Mouse (Mus musculus): ENCODE measurements around the gene Ins2. TPM values are rescaled to one million over a fixed set of nuclear protein-coding genes. Genes with fewer than 3 reads are reported as not detected.

Ins2 gene
- polyA plus RNA-seq, 1 experiment from 2014 or later, result 1.7 TPM

GRCm38 (mm10) chr7:142666659-142667058 is 76.5 kb downstream of the Ins2 start, which contains the start of gene Igf2:
TSS of gene Igf2 (minus strand) at chr7:142666816.
- no peak for TF ChIP-seq CTCF (IDR thresholded peaks at IDR 0.05; ENCODE audit: low read depth)
- TF ChIP-seq EP300 (optimal IDR thresholded peaks at IDR 0.05), result no peak
- peaks cover 13% of the 10 kb centered on the region; the same call in 1 of the 2 replicates for H3K27me3 ChIP-seq (ENCODE audit: control insufficient read depth, insufficient read depth, low read length)
- H3K9me3 ChIP-seq (ENCODE audit: control insufficient read depth, low read length), result peaks cover 13% of the 10 kb centered on the region
- no peak for ATAC-seq (ENCODE audit: low FRiP score, low TSS enrichment)
- DNase-seq (ENCODE audit: low spot score), result no peak
- H3K4me1 ChIP-seq (replicated peaks; ENCODE audit: control insufficient read depth, insufficient read depth), result no peaks in the 10 kb centered on the region
- no peak within 1 kb of the TSS for H3K27ac ChIP-seq (replicated peaks)
- WGBS, result 63% methylated on average over 2 of the region's 2 CpGs
- H3K4me2 ChIP-seq (replicated peaks; ENCODE audit: low read depth), result no peak within 1 kb of the TSS
- no peak within 1 kb of the TSS for H3K4me3 ChIP-seq (ENCODE audit: low read depth, low read length)
- H3K9ac ChIP-seq (ENCODE audit: low read length), result no peak within 1 kb of the TSS
- H3K36me3 ChIP-seq (ENCODE audit: control insufficient read depth, insufficient read depth, low read length), result no peaks in the 10 kb centered on the region

GRCm38 (mm10) chr7:142666109-142666508 is 77.1 kb downstream of the Ins2 start:
- no peaks in the 10 kb centered on the region for H3K4me1 ChIP-seq (replicated peaks; ENCODE audit: control insufficient read depth, insufficient read depth)
- DNase-seq (ENCODE audit: low spot score), result no peak
- H3K9me3 ChIP-seq (ENCODE audit: control insufficient read depth, low read length), result peaks cover 11% of the 10 kb centered on the region
- no peak overlapping the region for H3K27ac ChIP-seq (replicated peaks)
- H3K4me2 ChIP-seq (replicated peaks; ENCODE audit: low read depth), result no peak overlapping the region
- peaks cover 13% of the 10 kb centered on the region; the same call in 1 of the 2 replicates for H3K27me3 ChIP-seq (ENCODE audit: control insufficient read depth, insufficient read depth, low read length)
- H3K9ac ChIP-seq (ENCODE audit: low read length), result no peak overlapping the region
- 70% methylated on average over 4 of the region's 4 CpGs for WGBS
- H3K4me3 ChIP-seq (ENCODE audit: low read depth, low read length), result no peak overlapping the region
- H3K36me3 ChIP-seq (ENCODE audit: control insufficient read depth, insufficient read depth, low read length), result no peaks in the 10 kb centered on the region
- ATAC-seq (ENCODE audit: low FRiP score, low TSS enrichment), result no peak
- TF ChIP-seq EP300 (optimal IDR thresholded peaks at IDR 0.05) (no peak), CTCF (IDR thresholded peaks at IDR 0.05; ENCODE audit: low read depth) (no peak)

- peaks cover 8% of the 10 kb centered on the region for H3K9me3 ChIP-seq (ENCODE audit: control insufficient read depth, low read length)
- ATAC-seq (ENCODE audit: low FRiP score, low TSS enrichment) (no peak), DNase-seq (ENCODE audit: low spot score) (no peak)
- H3K4me3 ChIP-seq (ENCODE audit: low read depth, low read length), result no peak overlapping the region
- 57% methylated on average over 5 of the region's 5 CpGs for WGBS
- TF ChIP-seq EP300 (optimal IDR thresholded peaks at IDR 0.05) (no peak), CTCF (IDR thresholded peaks at IDR 0.05; ENCODE audit: low read depth) (no peak)
- no peaks in the 10 kb centered on the region for H3K36me3 ChIP-seq (ENCODE audit: control insufficient read depth, insufficient read depth, low read length)
- no peak overlapping the region for H3K4me2 ChIP-seq (replicated peaks; ENCODE audit: low read depth)
- no peaks in the 10 kb centered on the region for H3K4me1 ChIP-seq (replicated peaks; ENCODE audit: control insufficient read depth, insufficient read depth)
- H3K27me3 ChIP-seq (ENCODE audit: control insufficient read depth, insufficient read depth, low read length), result peaks cover 13% of the 10 kb centered on the region; the same call in 1 of the 2 replicates
- no peak overlapping the region for H3K27ac ChIP-seq (replicated peaks)
- no peak overlapping the region for H3K9ac ChIP-seq (ENCODE audit: low read length)
These were observed 77.8 kb downstream of the Ins2 start for GRCm38 (mm10) chr7:142665364-142665763.

- Histone ChIP-seq H3K36me3 (ENCODE audit: control insufficient read depth, insufficient read depth, low read length) (no peaks in the 10 kb centered on the region), H3K4me2 (replicated peaks; ENCODE audit: low read depth) (peak overlapping the region; percentile 55), H3K4me1 (replicated peaks; ENCODE audit: control insufficient read depth, insufficient read depth) (no peaks in the 10 kb centered on the region), H3K9me3 (ENCODE audit: control insufficient read depth, low read length) (0 out of 2 replicates have a peak, but pooled peaks cover 1% of the 10 kb centered on the region), H3K4me3 (ENCODE audit: low read depth, low read length) (peak overlapping the region; percentile 42), H3K27me3 (ENCODE audit: control insufficient read depth, insufficient read depth, low read length) (peaks cover 15% of the 10 kb centered on the region; the same call in 1 of the 2 replicates), H3K9ac (ENCODE audit: low read length) (no peak overlapping the region; the same call in 1 of the 2 replicates), H3K27ac (replicated peaks) (no peak overlapping the region)
- DNase-seq (ENCODE audit: low spot score) (no peak), ATAC-seq (ENCODE audit: low FRiP score, low TSS enrichment) (no peak)
- WGBS, result 16% methylated on average over 9 of the region's 9 CpGs
- TF ChIP-seq CTCF (IDR thresholded peaks at IDR 0.05; ENCODE audit: low read depth), result no peak
- TF ChIP-seq EP300 (optimal IDR thresholded peaks at IDR 0.05), result no peak
These were observed 78.6 kb downstream of the Ins2 start for GRCm38 (mm10) chr7:142664465-142665029.

GRCm38 (mm10) chr7:142663931-142664421 is 79.2 kb downstream of the Ins2 start:
- 2% methylated on average over 45 of the region's 53 CpGs for WGBS

GRCm38 (mm10) chr7:142663151-142663550 is 80.0 kb downstream of the Ins2 start:
- H3K9ac ChIP-seq (ENCODE audit: low read length), result no peak overlapping the region
- ATAC-seq (ENCODE audit: low FRiP score, low TSS enrichment) (no peak), DNase-seq (ENCODE audit: low spot score) (no peak)
- no peak overlapping the region for H3K27ac ChIP-seq (replicated peaks)
- TF ChIP-seq EP300 (optimal IDR thresholded peaks at IDR 0.05) (no peak), CTCF (IDR thresholded peaks at IDR 0.05; ENCODE audit: low read depth) (no peak)
- H3K4me2 ChIP-seq (replicated peaks; ENCODE audit: low read depth), result peak overlapping the region; percentile 55; the same call in 1 of the 2 replicates
- H3K36me3 ChIP-seq (ENCODE audit: control insufficient read depth, insufficient read depth, low read length), result no peaks in the 10 kb centered on the region
- H3K9me3 ChIP-seq (ENCODE audit: control insufficient read depth, low read length), result no peaks in the 10 kb centered on the region
- 42% methylated on average over 5 of the region's 5 CpGs for WGBS
- H3K4me1 ChIP-seq (replicated peaks; ENCODE audit: control insufficient read depth, insufficient read depth), result no peaks in the 10 kb centered on the region
- peaks cover 15% of the 10 kb centered on the region; the same call in 1 of the 2 replicates for H3K27me3 ChIP-seq (ENCODE audit: control insufficient read depth, insufficient read depth, low read length)
- no peak overlapping the region for H3K4me3 ChIP-seq (ENCODE audit: low read depth, low read length)

More at GRCm38 (mm10) chr7:142663931-142664421, 79.2 kb downstream of the Ins2 start:
- Histone ChIP-seq H3K27me3 (ENCODE audit: control insufficient read depth, insufficient read depth, low read length) (peaks cover 15% of the 10 kb centered on the region; the same call in 1 of the 2 replicates), H3K4me3 (ENCODE audit: low read depth, low read length) (peak overlapping the region; percentile 42), H3K9me3 (ENCODE audit: control insufficient read depth, low read length) (no peaks in the 10 kb centered on the region), H3K9ac (ENCODE audit: low read length) (peak overlapping the region; percentile 58), H3K4me1 (replicated peaks; ENCODE audit: control insufficient read depth, insufficient read depth) (no peaks in the 10 kb centered on the region), H3K27ac (replicated peaks) (no peak overlapping the region), H3K36me3 (ENCODE audit: control insufficient read depth, insufficient read depth, low read length) (no peaks in the 10 kb centered on the region), H3K4me2 (replicated peaks; ENCODE audit: low read depth) (peak overlapping the region; percentile 55)
- ATAC-seq (ENCODE audit: low FRiP score, low TSS enrichment) (no peak), DNase-seq (ENCODE audit: low spot score) (peak; percentile 57)
- no peak; the same call in 1 of the 2 replicates for TF ChIP-seq CTCF (IDR thresholded peaks at IDR 0.05; ENCODE audit: low read depth)
- TF ChIP-seq EP300 (optimal IDR thresholded peaks at IDR 0.05), result no peak

All from stomach, postnatal 0 days (tissue).